Mouse (Mus musculus): ENCODE data around the gene Arhgef28.

- TF ChIP-seq CTCF (IDR thresholded peaks at IDR 0.05; ENCODE audit: borderline replicate concordance, insufficient read depth, low read depth, low read length) (no peak), POLR2A (IDR thresholded peaks at IDR 0.05; ENCODE audit: borderline replicate concordance, insufficient read depth, low read length) (no peak)
Measured at GRCm38 (mm10) chr13:98117566-98118254, 88.5 kb downstream of the Arhgef28 start.
